Mouse (Mus musculus): ENCODE data around the gene Fbh1.

DNA sequence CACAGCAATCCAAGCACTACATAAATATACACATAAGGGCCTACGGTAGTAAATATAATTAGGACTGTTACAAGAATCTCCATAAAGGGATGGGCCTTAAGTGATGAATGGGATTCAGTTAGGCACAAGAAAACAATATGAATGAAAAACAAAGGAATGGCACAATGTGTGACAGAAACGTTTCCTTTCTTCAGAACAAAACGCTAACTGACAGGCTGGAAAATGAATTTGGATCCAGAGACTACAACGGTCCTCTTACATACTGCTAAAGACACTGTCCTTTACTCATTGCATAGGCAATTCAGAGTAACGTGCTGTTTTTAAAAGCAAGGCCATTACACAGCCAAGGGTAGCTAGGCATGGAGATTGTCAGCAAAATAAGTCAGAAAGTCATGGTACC is 2.3 kb downstream of the Fbh1 start:
- TF ChIP-seq MAX (IDR thresholded peaks at IDR 0.05; ENCODE audit: low read length) = no peak
- TF ChIP-seq USF2 (conservative IDR thresholded peaks at IDR 0.05; ENCODE audit: low read depth, low read length) = no peak
- TF ChIP-seq HCFC1 (IDR thresholded peaks at IDR 0.05; ENCODE audit: low read depth, low read length) = no peak
- TF ChIP-seq POLR2A (IDR thresholded peaks at IDR 0.05; ENCODE audit: low read depth, low read length) = no peak
- no peak for TF ChIP-seq CTCF (conservative IDR thresholded peaks at IDR 0.05 in 1 of 2, IDR thresholded peaks at IDR 0.05 in 1 of 2; ENCODE audit: low read depth in 2 of 2, low read length in 2 of 2)
- TF ChIP-seq EP300 (IDR thresholded peaks at IDR 0.05; ENCODE audit: low read length) = no peak
- no peak for TF ChIP-seq JUND (conservative IDR thresholded peaks at IDR 0.05; ENCODE audit: low read depth, low read length)
- TF ChIP-seq TBP (conservative IDR thresholded peaks at IDR 0.05; ENCODE audit: low read depth, low read length) = no peak
- TF ChIP-seq CHD2 (IDR thresholded peaks at IDR 0.05; ENCODE audit: low read length) = no peak

All from CH12.LX (cell line).